Mouse (Mus musculus): ENCODE measurements around the gene Hdac7.

Gene Hdac7

GRCm38 (mm10) chr15:97831987-97832640 is 12.2 kb downstream of the Hdac7 start:
- DNase-seq (ENCODE audit: low spot score in 2 of 2), result peak in 1 of 2 experiments; percentile 65

DNA sequence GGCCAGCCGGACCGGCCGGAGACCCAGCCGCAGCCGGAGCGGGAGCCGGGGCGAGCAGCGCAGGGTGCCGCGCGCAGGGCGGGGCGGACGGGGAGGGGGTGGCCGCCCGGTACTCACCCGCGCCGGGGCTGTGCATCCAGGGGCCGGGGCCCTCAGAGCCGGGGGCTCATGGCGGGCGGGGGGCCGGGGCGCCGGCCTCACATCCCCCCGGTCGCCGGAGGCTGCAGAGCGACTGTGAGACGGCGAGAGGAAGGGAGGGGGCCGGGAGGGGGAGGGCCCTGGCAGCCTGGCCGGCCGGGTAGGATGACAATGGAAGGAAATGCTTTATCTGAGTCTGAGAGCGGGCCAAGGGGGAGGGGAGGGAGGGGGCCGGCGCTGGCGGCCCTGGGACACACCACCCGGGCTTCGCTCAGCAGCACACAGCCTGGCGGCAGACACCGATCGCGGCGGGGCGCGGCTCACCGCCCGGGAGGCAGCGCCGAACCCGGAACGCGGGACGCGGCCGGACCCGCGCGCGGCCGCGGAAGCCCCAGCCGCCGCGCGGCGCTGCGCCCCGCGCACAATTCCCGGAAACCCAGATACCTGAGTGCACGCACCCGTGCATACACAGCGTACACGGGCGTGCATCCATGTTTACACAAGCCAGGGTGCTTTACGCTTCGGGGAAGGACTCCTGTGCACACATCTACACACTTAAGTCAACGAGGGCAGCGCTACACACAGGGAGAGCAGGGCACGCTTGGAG is 12.9 kb downstream of the Hdac7 start:
- peak in 1 of 2 experiments; percentile 73 for DNase-seq (ENCODE audit: low spot score in 2 of 2)

DNA sequence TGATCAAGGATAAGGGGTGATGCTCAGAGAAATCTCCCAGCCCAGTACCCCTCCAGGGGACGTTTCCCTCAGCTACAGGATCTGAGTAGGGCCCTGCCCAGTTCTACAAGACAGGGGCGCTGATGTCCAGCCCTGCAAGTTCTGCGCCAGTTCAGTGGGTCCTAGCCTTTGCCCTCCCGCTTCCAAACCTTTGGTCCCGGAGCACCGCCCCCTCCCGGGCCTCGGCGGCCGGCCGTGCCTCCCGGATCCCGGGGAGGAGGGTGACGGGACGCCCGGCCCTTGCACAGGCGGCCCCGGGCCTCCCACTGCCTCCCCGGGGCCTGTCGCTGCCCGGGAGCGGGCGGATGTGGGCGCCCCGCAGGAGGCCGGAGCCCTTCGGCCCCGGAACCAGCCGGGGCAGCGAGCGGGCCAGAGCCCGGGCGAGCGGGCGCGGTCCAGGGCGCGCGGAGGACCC is 13.5 kb downstream of the Hdac7 start:
- no peak for DNase-seq (ENCODE audit: low spot score in 2 of 2)

- DNase-seq (ENCODE audit: low spot score in 2 of 2), result no peak
These were observed 14.0 kb downstream of the Hdac7 start for GRCm38 (mm10) chr15:97830253-97830787.

DNA sequence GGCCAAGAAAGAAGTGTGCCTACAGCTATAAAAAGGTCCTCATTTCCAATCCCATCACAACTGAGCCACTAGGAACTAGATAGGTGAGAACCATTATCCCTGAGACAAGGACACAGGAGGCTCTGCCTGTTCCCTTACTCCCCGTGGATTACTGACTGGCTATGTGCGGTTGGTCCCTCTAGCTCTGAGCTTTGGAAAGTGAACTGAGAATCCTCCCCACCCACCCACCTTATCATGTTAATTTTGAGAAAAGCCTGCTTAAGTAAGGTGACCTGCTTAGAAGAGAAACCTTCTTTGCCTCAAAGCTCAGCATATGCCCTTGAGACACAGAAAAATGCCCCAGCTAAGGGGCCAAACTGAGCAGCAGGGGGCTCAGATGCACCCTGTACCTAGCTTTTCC is 14.9 kb downstream of the Hdac7 start:
- no peak for DNase-seq (ENCODE audit: low spot score in 2 of 2)

DNA sequence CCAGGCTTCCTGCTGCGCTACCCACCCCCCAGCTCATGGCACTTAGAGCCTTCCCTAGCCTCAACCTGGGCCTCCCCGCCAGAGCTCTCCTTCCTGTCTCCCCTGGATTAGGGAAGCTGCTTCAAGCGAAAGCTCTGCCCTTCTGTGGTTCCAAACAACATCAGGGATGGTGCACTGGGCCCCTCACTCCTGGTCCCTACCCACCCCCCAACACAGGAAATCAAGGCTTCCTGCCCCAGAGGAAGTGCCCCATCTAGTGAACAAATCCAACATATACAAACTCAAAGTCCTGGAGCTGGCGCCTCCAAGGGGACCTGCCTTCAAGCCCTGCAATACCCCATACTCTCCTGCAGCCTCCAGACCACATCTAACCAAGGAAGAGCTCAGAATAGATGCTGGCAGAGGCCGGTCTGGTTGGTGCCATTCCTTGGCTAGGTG is 15.4 kb downstream of the Hdac7 start:
- DNase-seq (ENCODE audit: low spot score in 2 of 2), result no peak

DNA sequence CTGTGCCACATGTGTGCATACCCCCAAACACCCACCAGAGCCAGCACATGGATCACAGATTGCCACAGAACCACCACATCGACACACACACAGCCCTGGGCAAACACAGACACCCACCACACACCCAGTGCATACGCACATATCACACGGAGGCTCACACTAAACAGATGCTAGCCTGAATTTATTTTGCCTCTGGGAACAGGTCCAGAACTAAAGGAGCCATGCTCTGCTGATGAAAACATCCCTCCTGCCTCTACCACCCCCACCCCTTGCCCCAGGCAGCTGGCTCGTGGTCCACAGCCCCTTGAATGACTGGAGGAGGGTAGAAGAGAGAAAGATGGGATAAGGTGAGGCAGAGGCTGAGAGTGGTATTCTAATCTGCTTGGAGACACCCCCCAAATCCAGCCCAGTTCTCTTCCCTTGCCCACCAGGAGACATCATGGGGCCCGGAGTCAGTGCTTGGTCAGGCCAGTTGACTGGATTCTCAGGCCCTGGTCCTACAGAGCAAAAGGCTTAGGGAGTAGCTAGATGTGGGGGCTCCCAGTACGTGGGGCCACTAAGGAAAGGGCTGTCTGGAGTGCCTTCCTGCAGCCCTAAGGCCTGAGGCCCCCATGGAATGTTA is 16.0 kb downstream of the Hdac7 start:
- DNase-seq (ENCODE audit: low spot score in 2 of 2), result no peak

DNA sequence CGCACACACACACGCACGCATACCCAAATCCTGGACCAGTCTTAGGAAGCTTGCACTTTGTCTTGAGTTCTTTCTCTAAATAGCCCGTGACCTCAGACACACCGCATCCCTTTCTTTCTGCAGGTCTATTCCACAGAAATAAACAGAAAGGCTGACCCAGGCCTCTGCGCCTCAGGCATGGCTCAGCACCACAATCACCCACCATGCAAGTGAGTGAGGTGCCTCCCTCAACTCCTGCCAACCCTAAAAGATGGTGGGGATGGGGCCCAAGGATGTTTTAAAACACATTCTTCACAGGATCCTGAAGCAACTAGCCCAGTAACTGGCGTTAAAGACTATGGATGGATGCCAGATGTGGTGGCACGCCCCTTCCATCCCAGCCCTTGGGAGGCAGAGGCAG is 16.9 kb downstream of the Hdac7 start:
- DNase-seq (ENCODE audit: low spot score in 2 of 2), result no peak

DNA sequence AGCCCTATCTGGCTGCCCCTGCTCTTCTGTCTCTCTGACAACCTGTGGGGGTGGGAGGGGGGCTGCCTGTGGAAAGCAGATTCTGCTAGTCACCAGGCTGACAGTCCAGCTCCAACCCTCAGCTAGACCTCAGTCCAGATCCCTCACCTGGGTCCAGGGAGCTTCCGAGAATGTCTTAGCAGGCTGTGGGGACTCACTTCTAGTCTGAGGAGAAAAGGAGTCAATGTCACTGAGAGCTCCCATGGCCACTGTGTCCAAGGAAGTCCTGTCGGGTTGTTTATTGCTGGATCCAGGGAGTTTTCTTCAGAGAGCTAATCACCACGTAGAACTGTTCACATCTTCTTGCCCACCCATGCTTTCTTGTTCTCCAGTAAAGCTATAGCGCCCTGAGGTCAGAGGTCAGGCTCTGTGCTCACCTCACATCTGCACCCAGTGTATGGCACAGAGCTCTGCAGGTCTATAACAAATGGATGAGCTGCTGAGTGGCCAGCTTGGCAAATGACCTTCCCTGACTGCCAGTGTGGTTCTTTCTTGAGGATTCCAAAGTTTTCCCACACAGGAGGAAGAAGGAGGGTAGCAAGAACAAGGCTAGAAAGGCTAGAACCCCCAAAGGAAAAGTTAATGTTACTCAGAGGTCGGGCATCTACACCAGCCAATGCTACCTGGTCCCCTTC is 17.6 kb downstream of the Hdac7 start:
- no peak for DNase-seq (ENCODE audit: low spot score in 2 of 2)

DNA sequence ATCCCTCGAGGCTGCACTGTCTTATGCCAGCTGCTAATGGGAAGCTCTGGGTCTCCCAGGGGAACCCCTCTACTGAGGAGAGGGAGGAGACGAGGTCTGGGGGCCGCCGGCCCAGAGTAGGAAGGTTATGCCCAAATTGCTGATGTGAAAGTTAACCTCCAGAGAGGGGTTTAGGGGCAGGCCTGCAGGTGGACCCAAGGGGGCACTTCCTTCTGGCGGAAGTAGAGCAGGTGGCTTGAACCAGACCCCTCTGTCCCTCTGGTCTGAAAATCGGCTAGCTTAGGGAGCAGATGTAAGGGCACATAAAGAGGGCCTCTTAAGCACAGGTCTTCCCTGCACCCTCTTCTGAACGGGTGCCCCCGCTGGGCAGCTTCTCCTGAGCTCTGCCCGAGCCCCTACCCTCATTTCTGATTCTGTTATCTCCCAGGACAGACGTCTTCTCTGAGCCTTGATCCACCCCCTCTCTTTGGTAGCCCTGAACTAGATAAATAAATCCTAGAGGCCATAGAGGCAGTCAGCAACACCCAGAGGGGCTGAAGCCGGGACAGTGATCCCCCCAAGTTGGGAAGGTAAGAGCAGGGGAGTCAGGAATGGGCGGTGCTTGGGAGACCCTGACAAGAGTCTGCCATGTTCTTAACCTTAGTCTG is 18.2 kb downstream of the Hdac7 start:
- no peak for DNase-seq (ENCODE audit: low spot score in 2 of 2)

DNA sequence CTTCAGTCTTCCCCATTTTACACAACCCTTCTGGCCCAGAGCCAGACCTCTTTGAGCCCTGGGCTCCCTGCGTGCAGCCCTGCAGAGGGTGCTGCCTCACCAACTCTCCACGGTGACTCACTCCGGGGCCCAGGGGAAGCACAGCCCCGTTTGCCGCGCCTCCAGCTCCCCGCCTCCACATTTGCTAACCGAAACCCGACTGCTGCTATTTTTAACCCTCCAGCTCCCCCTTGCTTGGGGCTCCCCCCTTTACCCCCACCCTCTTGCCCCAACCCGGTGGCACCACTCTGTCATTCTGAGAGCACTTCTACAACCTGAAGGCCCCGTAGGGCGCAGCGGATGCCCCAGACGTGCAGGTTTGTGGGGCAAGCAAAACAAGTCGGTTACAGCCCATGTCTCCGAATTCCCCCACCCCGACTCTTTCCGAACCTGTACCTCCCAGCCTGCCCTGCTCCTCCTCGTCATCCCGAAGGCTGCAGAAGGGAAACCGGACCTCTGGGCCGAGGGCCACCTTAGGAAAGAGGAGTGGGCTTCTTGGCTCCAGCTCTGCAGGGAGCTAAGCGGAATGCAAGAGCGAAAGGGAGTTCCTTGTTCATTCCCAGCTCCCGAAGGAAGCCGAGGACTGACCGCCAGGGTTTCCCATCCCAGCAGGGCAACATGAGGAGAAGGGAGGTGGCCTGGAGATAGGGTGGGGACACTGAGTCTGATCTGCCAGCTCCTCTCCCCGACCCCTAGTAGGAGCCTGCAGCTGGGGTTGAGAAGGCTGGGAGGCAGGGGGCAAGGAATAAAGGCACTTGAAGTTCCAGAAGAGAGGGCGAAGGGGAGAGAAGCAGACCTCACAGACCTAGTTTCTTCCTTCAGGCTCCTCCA is 19.0 kb downstream of the Hdac7 start:
- peak; percentile 83 to 89 for DNase-seq (ENCODE audit: low spot score in 2 of 2)

DNA sequence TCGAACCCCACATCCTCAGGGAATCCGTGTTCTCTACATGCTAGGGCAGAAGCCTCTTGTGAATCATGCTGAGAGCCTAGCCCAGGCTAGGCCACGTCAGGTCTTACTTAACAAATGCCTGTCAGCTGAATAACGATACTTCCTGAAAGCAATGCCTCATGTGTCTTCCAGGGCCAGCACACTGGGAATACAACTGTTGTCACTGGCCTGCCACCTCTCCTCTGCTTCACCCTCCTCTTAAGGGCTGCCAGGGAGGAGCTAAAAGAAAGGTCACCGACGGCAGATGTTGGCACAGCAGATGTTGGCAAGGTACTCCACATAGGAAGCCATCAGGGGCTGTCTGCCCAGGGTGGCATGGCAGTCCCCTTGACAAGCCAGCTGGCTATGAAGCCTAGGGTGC is 20.3 kb downstream of the Hdac7 start:
- DNase-seq (ENCODE audit: low spot score in 2 of 2), result no peak

DNA sequence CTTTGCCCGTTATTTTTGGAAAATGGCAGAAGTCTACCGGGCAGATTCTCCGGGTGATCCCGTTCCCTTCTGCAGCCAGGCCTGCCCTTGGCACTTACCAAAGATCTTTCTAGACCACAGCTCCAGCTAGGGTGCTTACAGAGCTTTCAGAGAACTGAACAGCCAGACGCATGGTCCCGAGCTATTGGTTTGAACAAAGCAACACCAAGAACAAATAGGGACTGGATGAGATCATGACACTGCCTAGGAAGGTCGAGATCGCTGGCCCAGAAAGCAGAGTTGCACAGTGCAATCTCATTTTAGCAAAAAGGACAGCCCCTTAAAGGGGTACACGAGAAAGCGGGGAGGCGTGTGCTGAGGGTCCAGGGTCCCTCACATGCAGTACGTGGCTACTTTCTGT is 20.8 kb downstream of the Hdac7 start:
- no peak for DNase-seq (ENCODE audit: low spot score in 2 of 2)

DNA sequence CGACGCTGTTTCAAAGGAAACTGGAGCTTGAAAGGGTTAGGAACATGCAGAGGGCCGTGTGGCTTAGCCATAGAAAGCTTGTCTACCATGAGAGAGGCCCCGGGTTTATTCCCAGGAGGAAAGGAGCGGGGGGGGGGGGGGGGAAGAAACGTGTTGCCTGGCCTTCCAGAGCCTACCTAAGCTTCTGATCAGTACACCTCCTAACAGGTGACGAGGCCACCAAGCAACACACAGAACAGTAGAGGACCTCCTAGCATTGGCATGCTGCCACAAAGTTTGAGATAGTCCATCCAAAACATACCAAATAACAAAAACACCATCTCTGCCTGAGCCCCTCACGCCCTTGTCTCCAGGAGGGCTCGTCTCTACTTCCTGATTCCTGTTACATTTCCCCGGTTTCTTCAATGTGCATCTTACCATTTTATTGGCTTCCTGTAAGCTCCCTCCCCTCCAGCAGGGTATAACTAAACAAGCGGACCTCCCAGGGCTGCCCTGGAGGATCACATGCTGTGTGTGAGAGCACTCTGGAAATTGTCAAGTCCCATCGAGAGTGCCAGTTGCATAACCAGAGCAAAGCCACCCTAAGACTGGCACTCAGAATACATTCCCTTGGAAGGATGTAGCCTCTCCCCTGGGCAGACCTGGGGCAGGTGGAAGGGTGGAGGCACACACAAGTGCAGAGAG is 21.6 kb downstream of the Hdac7 start:
- DNase-seq (ENCODE audit: low spot score in 2 of 2), result no peak

DNA sequence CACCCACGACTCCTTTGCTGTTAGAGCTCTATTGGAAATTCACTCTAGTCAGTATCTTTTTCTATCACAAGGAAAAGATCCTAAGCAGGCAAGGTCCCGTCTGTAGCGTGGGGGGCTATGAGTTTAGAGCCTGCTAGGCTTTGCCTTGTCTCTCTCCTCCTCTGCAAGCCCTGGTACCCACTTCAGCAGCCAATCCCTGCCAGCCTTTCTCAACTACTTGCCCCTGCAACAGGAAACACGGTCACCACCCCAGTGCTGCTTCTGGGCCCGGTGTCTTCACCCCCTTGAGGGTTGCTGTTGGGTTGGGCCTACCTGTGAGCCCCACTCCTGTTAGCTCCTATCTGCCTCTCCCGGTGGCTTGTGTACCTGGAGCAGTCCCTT is 22.3 kb downstream of the Hdac7 start:
- DNase-seq (ENCODE audit: low spot score in 2 of 2), result no peak

- no peak for DNase-seq (ENCODE audit: low spot score in 2 of 2)
These were observed 22.9 kb downstream of the Hdac7 start for GRCm38 (mm10) chr15:97821321-97821982.

- DNase-seq (ENCODE audit: low spot score in 2 of 2), result no peak
These were observed 24.4 kb downstream of the Hdac7 start for GRCm38 (mm10) chr15:97819937-97820336.

DNA sequence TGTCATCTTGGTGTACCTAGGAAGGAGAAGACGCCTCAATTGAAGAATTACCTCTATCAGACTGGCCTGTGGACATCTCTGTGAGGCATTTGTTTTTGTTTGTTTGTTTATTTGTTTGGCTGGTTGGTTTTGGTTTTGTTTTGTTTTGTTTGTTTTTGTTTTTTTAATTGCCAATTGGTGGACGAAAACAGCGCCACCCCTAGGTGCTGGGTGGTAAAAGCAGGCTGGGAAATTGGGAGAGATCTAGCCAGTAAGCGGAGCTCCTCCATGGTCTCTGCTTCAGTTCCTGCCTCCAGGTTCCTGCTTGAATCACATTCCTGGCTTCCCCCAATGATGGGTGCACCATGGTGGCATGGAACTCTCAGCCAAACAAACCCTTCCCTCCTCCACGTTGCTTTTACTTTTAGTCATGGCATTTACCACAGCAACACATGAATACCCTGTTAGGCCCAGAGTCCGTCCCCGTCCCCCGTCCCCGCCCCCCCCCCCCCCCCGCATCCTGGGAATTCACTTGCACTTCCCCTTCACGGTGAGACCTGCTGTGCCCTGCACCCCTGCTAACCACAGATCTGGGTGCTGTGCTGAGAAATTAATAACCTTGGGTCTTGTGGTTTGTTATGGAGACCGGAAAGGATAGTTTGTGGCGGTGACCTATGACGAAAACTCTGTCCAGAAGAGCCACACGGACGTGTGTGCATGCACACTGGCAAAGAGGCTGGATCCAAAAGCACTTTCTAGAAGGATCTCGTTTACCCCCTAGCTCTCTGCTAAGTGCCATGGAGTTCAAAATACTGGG is 27.9 kb downstream of the Hdac7 start:
- DNase-seq (ENCODE audit: low spot score in 2 of 2), result no peak

DNA sequence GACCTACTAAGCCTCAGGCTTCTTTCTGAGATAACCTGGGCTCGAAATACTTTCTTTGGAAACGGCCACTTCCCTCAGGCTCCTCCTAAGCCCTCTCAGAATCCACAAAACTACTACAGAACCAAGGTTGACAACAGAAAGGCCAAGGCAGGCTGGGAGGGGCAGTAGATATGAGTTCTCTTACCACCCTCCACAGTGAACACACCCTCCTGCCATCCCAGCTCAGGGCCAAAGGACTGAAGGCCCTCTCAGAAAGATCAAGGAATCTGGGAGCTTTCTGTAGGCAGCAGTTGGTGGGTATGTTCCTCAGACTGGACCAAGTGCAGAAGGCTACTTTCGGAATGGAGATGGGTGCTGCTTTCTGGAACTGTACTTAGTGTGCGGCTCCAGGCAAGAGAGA is 29.0 kb downstream of the Hdac7 start:
- DNase-seq (ENCODE audit: low spot score in 2 of 2), result no peak

Data from urinary bladder, postnatal 4 days (tissue).